Mouse (Mus musculus): ENCODE measurements around the gene Pla2g2e.
"Not testable (repeated sequence)": the region's sequence is repeated elsewhere in the genome, so short reads cannot be mapped to it uniquely, and the experiment has no call there.

Pla2g2e gene

GRCm38 (mm10) chr4:138884261-138884660 lies 6.5 kb downstream of the Pla2g2e start:
- peak; percentile 86 for DNase-seq

GRCm38 (mm10) chr4:138889165-138889564 lies 11.4 kb downstream of the Pla2g2e start:
- DNase-seq: no peak

- no peak for DNase-seq
Measured at GRCm38 (mm10) chr4:138889635-138890034, 11.9 kb downstream of the Pla2g2e start.

GRCm38 (mm10) chr4:138892655-138893054 lies 14.9 kb downstream of the Pla2g2e start:
- DNase-seq: no peak

GRCm38 (mm10) chr4:138893789-138894188 lies 16.0 kb downstream of the Pla2g2e start:
- not testable (repeated sequence) for DNase-seq

- DNase-seq: no peak
Measured at GRCm38 (mm10) chr4:138899361-138899760, 21.6 kb downstream of the Pla2g2e start.

- DNase-seq: no peak
Measured at GRCm38 (mm10) chr4:138905624-138906337, 28.0 kb downstream of the Pla2g2e start.

- DNase-seq: no peak
Measured at GRCm38 (mm10) chr4:138913141-138913787, 35.5 kb downstream of the Pla2g2e start.

- peak; percentile 96 for DNase-seq
Measured at GRCm38 (mm10) chr4:138913797-138914196, 36.1 kb downstream of the Pla2g2e start, which contains the start of gene Otud3. Gene Otud3 (minus strand): TSS chr4:138913945.

GRCm38 (mm10) chr4:138917282-138917681 lies 39.5 kb downstream of the Pla2g2e start:
- DNase-seq: no peak

- no peak for DNase-seq
Measured at GRCm38 (mm10) chr4:138921254-138922130, 43.8 kb downstream of the Pla2g2e start.

GRCm38 (mm10) chr4:138922131-138922459 lies 44.4 kb downstream of the Pla2g2e start:
- DNase-seq: peak; percentile 92

GRCm38 (mm10) chr4:138925561-138925960 lies 47.8 kb downstream of the Pla2g2e start:
- no peak for DNase-seq
